Mouse (Mus musculus) lung, adult 2 months (tissue): ENCODE measurements at regions not wholly inside any gene's neighbourhood (a gene's known extent, or its start where the extent isn't known, plus 50 kb on each side); places are given as distances from the start of the nearest gene placed in this dataset.

Experiments
- DNase-seq: peaks from one replicate; pipeline ENCODE4 v3.0.0; 2022
- H3K4me1 ChIP-seq: fragments of 200-500 bp; 2 replicates; pipeline ENCODE4 v1.6.1; 2011; ENCODE audit warnings: low read length; ENCODE audit not compliant: control insufficient read depth, insufficient read depth
- H3K4me3 ChIP-seq: fragments of 200-500 bp; replicated peaks from 2 replicates; pipeline ENCODE3; 2011; ENCODE audit warnings: low read depth, mild to moderate bottlenecking, control low read depth, low read length; ENCODE audit errors: extremely low read depth
- CTCF ChIP-seq: fragments of 200-500 bp; IDR thresholded peaks from 2 replicates; pipeline ENCODE4 v1.5.1; 2011; ENCODE audit warnings: mild to moderate bottlenecking, low read length, control low read depth; ENCODE audit not compliant: insufficient read depth
- POLR2A ChIP-seq: fragments of 200-500 bp; IDR thresholded peaks from 2 replicates; pipeline ENCODE4 v1.6.1; 2011; ENCODE audit warnings: low read depth, mild to moderate bottlenecking, control low read depth, low read length, borderline replicate concordance; ENCODE audit errors: extremely low read depth
- WGBS: fragments of 180-500 bp; shearing (Covaris S2); methylation state at CpG from one replicate; pipeline ENCODE4 v1.1.7; 2018; 5-methylcytosine and 5-hydroxymethylcytosine counted together

DNA sequence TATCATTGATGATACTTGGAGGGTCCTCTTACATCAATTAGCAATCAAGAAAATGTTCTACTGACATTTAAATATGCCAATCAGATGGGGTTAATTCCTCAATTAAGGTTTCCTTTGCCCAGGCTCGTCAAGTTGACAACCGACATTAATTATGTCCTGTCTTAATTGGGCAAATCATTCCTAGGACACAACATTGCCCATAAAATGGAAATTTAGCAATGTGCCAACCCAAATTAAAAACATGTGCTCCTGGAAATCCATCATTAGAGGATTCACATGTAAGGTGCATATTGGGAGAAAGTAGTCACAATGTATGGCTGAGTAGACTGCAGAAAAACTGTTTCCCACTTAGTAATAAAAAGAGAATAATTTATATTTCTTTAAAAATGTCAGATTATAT, 483.6 kb upstream of the B430305J03Rik start:
- Histone ChIP-seq H3K4me1 (no peaks in the 10 kb centered on the region), H3K4me3 (no peak overlapping the region)
- no peak for DNase-seq
- TF ChIP-seq POLR2A (no peak), CTCF (no peak)
- 91% methylated on average over 2 of the region's 2 CpGs for WGBS

DNA sequence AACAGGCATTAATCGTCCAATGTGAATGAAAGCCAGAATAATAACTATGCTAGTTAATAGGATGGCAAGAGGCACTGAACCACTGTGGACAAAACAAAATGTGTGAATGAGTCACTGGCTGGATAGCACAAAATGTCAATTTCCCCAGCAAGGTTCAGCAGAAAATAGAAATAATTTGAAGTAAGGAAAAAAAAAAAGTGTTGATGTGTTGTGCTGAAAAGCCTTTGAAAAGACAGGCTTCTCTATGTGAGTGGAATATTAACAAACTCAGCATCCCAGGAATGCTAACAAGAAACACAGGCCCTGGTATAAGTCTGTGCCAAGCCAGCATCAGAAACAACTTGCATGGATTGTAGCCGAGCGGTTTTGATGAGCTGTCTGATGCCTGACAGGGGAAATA, 481.0 kb upstream of the B430305J03Rik start:
- H3K4me3 ChIP-seq = no peak overlapping the region
- WGBS = 84% methylated on average over 3 of the region's 3 CpGs
- no peaks in the 10 kb centered on the region for H3K4me1 ChIP-seq
- TF ChIP-seq CTCF (no peak), POLR2A (no peak)
- no peak for DNase-seq

DNA sequence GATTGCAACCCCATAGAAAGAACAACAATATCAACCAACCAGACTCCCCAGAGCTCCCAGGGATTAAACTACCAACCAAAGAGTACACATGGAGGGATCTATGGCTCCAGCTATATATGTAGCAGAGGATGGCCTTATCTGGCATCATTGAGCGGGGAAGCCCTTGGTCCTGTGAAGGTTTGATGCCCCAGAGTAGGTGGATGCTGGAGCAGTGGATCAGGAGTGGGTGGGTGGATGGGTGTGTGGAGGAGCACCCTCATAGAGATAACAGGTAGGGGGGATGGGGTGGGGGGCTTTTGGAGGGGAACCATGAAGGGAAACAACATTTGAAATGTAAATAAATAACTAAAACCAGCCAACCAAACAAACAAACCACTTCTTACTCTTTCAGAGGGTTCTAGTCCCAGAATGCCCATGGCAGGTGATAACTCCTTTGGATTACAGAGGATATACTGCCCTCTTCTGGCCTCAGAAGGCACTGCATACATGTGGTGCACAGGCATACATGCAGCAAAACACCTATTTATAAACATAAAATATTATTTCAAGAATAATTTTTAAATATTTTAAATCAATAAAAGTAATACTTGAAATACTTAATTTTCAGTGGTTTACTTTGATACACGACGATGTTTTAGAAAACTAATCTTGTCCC, 473.7 kb upstream of the B430305J03Rik start:
- 52% methylated on average over 3 of the region's 3 CpGs for WGBS
- no peaks in the 10 kb centered on the region for H3K4me1 ChIP-seq
- no peak for DNase-seq
- TF ChIP-seq POLR2A (no peak), CTCF (0 out of 2 replicates have a peak, but pooled peaks have one; percentile 7)
- H3K4me3 ChIP-seq = no peak overlapping the region

- H3K4me3 ChIP-seq = no peak overlapping the region
- no peaks in the 10 kb centered on the region for H3K4me1 ChIP-seq
- no peak for DNase-seq
- TF ChIP-seq POLR2A (no peak), CTCF (no peak)
Measured at GRCm38 (mm10) chr3:61816807-61817206, 451.1 kb upstream of the B430305J03Rik start.

- H3K4me3 ChIP-seq = no peak overlapping the region
- WGBS = 81% methylated on average over 2 of the region's 2 CpGs
- H3K4me1 ChIP-seq = no peaks in the 10 kb centered on the region
- no peak for DNase-seq
- TF ChIP-seq CTCF (no peak), POLR2A (no peak)
Measured at GRCm38 (mm10) chr3:61796021-61796420, 430.3 kb upstream of the B430305J03Rik start.

GRCm38 (mm10) chr3:61790674-61791073, 424.9 kb upstream of the B430305J03Rik start:
- DNase-seq = no peak
- H3K4me3 ChIP-seq = no peak overlapping the region
- WGBS = 56% methylated on average over 4 of the region's 4 CpGs
- no peak for TF ChIP-seq POLR2A
- no peaks in the 10 kb centered on the region for H3K4me1 ChIP-seq
